Mouse (Mus musculus) frontal cortex, adult (tissue): ENCODE data around the gene Pde8a.

Source experiments
- ATAC-seq: cut with Nextera tagmentation; 2 replicates; pipeline ENCODE4 v1.9.2; 2017; ENCODE audit warnings: mild to moderate bottlenecking, moderate library complexity, mixed read lengths; ENCODE audit not compliant: low TSS enrichment

Pde8a gene

GRCm38 (mm10) chr7:81336432-81336786 lies 123.0 kb downstream of the Pde8a start:
- no peak for ATAC-seq

GRCm38 (mm10) chr7:81337785-81338521 lies 124.6 kb downstream of the Pde8a start:
- no peak for ATAC-seq

GRCm38 (mm10) chr7:81338522-81338873 lies 125.1 kb downstream of the Pde8a start:
- no peak for ATAC-seq

- no peak for ATAC-seq
Observed at GRCm38 (mm10) chr7:81339783-81340182, 126.4 kb downstream of the Pde8a start.

GRCm38 (mm10) chr7:81341563-81341962 lies 128.2 kb downstream of the Pde8a start:
- no peak for ATAC-seq

- ATAC-seq, result no peak
Observed at GRCm38 (mm10) chr7:81342356-81343094, 129.1 kb downstream of the Pde8a start.

GRCm38 (mm10) chr7:81343316-81343715 lies 129.9 kb downstream of the Pde8a start:
- no peak for ATAC-seq

- no peak for ATAC-seq
Observed at GRCm38 (mm10) chr7:81343831-81344230, 130.4 kb downstream of the Pde8a start.

- peak; percentile 78 for ATAC-seq
Observed at GRCm38 (mm10) chr7:81344544-81345446, 131.4 kb downstream of the Pde8a start, which contains the start of gene Rps17. Rps17 (minus strand) TSS chr7:81345254.

- no peak; the same call in 1 of the 2 replicates for ATAC-seq
Observed at GRCm38 (mm10) chr7:81345447-81346170, 132.2 kb downstream of the Pde8a start.

- no peak for ATAC-seq
Observed at GRCm38 (mm10) chr7:81348206-81348605, 134.8 kb downstream of the Pde8a start.

GRCm38 (mm10) chr7:81351826-81352225 lies 138.4 kb downstream of the Pde8a start:
- ATAC-seq, result no peak

- ATAC-seq, result no peak
Observed at GRCm38 (mm10) chr7:81355746-81356145, 142.3 kb downstream of the Pde8a start.

- no peak for ATAC-seq
Observed at GRCm38 (mm10) chr7:81356360-81356759, 143.0 kb downstream of the Pde8a start.

- ATAC-seq, result no peak
Observed at GRCm38 (mm10) chr7:81356975-81357374, 143.6 kb downstream of the Pde8a start.

GRCm38 (mm10) chr7:81367946-81368345 lies 154.6 kb downstream of the Pde8a start:
- no peak for ATAC-seq

- peak; percentile 73 for ATAC-seq
Observed at GRCm38 (mm10) chr7:81369724-81370123, 156.3 kb downstream of the Pde8a start.

GRCm38 (mm10) chr7:81371811-81372210 lies 158.4 kb downstream of the Pde8a start:
- peak; percentile 11; the same call in 1 of the 2 replicates for ATAC-seq

GRCm38 (mm10) chr7:81372337-81372920 lies 159.0 kb downstream of the Pde8a start:
- ATAC-seq, result peak; percentile 90

GRCm38 (mm10) chr7:81379363-81379762 lies 166.0 kb downstream of the Pde8a start:
- ATAC-seq, result no peak
